Mouse (Mus musculus): ENCODE data around the gene Nlrc4.
A peak's percentile ranks its signal among the peaks of the same experiment; 100 is the strongest.

Nlrc4 gene

GRCm38 (mm10) chr17:74424401-74425005 lies 34.4 kb downstream of the Nlrc4 start:
- no peak for DNase-seq

GRCm38 (mm10) chr17:74420656-74421055 lies 38.3 kb downstream of the Nlrc4 start:
- no peak for DNase-seq

- DNase-seq: no peak
Observed at GRCm38 (mm10) chr17:74418171-74418570, 40.8 kb downstream of the Nlrc4 start.

GRCm38 (mm10) chr17:74416841-74417360 lies 42.0 kb downstream of the Nlrc4 start:
- no peak for DNase-seq

GRCm38 (mm10) chr17:74414671-74415070 lies 44.3 kb downstream of the Nlrc4 start:
- DNase-seq: no peak

DNA sequence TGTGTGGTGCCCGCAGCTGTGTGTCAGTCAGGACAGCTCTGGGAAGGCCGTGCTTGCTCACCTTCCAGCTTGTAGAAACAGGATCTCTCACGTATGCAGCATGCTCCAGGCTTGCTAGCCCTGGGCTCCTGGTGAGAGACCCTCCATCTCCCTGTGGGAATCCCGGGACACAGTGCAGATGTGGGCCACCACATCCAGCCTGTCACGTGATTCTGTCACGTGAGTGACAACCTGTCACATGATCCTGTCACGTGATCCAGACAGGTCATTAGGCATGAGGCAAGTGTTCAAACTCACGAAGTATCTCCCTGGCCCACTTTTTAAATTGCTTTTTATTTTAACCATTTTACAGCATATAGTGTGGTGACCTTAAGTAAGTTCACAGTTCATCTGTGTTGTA lies 45.6 kb downstream of the Nlrc4 start:
- no peak for DNase-seq

- DNase-seq: no peak
Observed at GRCm38 (mm10) chr17:74409722-74410121, 49.2 kb downstream of the Nlrc4 start.

GRCm38 (mm10) chr17:74406487-74406886 lies 52.5 kb downstream of the Nlrc4 start:
- no peak for DNase-seq

GRCm38 (mm10) chr17:74402486-74403222 lies 56.3 kb downstream of the Nlrc4 start:
- DNase-seq: no peak

- no peak for DNase-seq
Observed at GRCm38 (mm10) chr17:74397173-74397572, 61.8 kb downstream of the Nlrc4 start.

- DNase-seq: no peak
Observed at GRCm38 (mm10) chr17:74396766-74397165, 62.2 kb downstream of the Nlrc4 start.

- DNase-seq: peak; percentile 96
Observed at GRCm38 (mm10) chr17:74395383-74396065, 63.4 kb downstream of the Nlrc4 start, which contains the start of gene Slc30a6. Gene Slc30a6, plus strand, starts transcription at chr17:74395608.

DNA sequence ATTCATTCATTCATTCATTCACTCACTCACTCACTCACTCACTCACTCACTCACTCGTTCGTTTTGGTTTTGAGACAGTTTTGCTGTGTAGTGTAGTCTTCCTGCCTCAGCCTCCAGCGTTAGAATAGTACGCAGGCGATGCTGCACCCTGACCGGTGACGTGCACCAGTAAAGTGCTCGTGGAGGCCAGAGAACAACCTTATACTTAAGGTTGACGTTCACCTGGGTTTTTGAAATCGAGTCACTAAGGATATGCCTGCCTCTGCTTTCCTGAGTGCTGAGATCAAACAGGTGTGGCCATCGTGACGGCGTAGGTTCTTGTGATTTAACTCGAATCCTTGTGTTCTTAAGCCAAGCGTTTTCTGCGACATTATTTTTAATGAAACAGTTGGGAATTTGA lies 64.1 kb downstream of the Nlrc4 start:
- peak; percentile 8 for DNase-seq

DNA sequence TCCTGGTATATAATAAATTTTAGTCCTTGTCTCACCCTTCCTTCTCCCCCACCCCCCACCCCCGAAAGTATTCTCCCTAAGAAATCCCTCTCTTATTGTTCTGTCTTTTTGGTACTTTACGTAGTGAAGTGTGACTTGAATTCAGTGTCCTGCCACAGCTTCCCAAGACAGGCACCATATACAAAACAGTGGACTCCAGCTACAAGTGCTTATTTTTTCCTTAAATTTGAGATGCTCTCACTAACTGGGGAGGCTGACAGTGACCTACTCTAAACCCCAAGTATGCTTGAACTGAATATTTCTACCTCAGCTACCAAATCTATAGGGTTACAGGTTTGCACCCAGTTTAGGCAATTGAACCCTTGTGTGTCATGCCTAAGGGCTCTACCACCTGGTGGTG lies 64.6 kb downstream of the Nlrc4 start:
- no peak for DNase-seq

DNA sequence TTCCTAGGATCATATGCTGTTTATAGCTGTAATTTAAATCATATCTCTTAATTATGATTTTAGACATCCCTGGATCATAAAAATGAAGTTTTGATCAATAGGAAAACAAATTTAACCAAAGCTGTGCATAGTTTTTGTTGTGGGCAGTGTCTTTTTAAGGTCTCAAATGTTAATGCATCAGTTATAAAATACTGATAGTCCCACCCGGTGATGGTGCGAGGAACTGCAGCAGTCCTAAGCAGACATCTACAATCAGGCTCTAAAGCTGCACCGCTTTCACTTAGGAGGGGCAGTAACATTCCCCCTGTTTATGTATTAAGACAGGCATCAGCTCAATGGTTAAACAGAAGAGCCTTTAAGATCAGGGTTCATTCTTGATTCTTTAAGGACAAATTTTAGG lies 69.1 kb downstream of the Nlrc4 start:
- no peak for DNase-seq

DNA sequence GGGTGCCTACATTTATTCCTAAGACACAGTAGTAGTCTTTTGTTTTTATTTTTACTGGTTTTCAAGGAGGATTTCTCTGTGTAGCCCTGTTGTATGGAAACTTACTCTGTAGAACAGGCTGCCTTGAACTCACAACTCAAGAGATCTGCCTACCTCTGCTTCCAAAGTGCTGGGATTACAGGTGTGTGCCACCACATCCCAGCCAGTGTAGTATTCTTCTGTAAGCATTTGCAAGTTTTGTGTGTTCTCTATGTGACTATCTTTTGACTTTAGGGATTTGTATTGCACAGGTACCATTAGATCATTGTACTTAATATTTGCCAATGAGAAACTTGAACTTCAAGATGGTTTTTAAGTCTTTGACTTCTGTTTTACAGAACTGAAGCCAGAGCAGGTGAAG lies 72.3 kb downstream of the Nlrc4 start:
- DNase-seq: no peak

- no peak for DNase-seq
Observed at GRCm38 (mm10) chr17:74376916-74377315, 82.0 kb downstream of the Nlrc4 start.

All from cerebellum, adult 11 months (tissue).